Mouse (Mus musculus) bone marrow, adult 2 months (tissue): ENCODE data around the gene Hist1h2bb.

Experiments
- CTCF ChIP-seq: fragments of 200-500 bp; IDR thresholded peaks from 2 replicates; pipeline ENCODE4 v1.5.1; 2011; ENCODE audit warnings: low read length, control low read depth; ENCODE audit not compliant: control insufficient read depth, insufficient read depth
- POLR2A ChIP-seq: fragments of 200-500 bp; IDR thresholded peaks from 2 replicates; pipeline ENCODE4 v1.6.1; 2011; ENCODE audit warnings: low read depth, mild to moderate bottlenecking, control low read depth, low read length, borderline replicate concordance; ENCODE audit not compliant: control insufficient read depth

GRCm38 (mm10) chr13:23749563-23750121, 3.1 kb downstream of the Hist1h2bb start:
- no peak for TF ChIP-seq CTCF
- TF ChIP-seq POLR2A, result no peak
